Mouse (Mus musculus): ENCODE measurements around the gene Elavl3.

Gene Elavl3

GRCm38 (mm10) chr9:22003163-22003554, 48.7 kb downstream of the Elavl3 start:
- no peak for DNase-seq (ENCODE audit: low spot score)

- peak; percentile 100 for DNase-seq (ENCODE audit: low spot score)
Measured at GRCm38 (mm10) chr9:22002194-22003162, 49.3 kb downstream of the Elavl3 start, which contains the start of the genes Ccdc151 and Prkcsh. Gene Ccdc151 (minus strand): TSS chr9:22002634. Gene Prkcsh (plus strand): TSS chr9:22002806.

DNA sequence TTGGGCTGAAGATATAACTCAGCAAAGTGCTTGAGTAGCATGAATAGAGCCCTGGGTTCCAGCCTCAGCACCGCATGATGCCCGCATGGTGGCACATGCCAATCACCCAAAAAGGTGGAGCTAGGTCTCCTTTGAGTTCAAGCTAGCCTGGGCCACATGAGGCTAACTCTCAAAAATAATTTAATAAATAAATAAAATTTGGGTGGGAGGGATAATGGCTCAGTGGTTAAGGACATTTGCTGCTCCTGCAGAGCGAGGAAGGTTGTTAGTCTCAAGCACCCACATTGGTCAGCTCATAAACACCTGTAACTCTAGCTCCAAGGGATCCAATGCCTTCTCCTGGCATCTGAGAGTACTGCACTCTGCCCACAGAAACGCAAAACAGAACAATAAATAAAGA, 50.2 kb downstream of the Elavl3 start:
- DNase-seq (ENCODE audit: low spot score): no peak

GRCm38 (mm10) chr9:22000296-22000695, 51.5 kb downstream of the Elavl3 start:
- DNase-seq (ENCODE audit: low spot score): no peak

- no peak for DNase-seq (ENCODE audit: low spot score)
Measured at GRCm38 (mm10) chr9:21996178-21996867, 55.5 kb downstream of the Elavl3 start.

DNA sequence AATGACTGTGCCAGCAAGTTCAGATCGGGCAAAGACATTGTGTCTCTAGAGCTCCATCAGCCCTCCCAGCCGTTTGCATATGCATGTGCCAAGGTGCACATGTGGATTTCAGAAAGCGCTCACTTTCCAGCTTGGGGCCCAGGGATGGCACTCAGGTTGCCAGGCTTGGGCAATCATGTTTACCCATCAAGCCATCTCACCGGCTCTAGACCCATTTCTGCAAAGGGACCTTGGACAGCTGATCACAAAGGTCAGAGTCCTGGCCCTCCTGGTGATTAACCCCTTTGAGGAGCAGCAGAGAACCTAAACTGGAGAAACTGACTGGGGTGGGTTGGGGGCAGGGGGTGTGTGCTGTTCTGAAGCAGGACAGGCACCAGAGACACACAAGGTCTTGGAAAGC, 59.6 kb downstream of the Elavl3 start:
- no peak for DNase-seq (ENCODE audit: low spot score)

DNA sequence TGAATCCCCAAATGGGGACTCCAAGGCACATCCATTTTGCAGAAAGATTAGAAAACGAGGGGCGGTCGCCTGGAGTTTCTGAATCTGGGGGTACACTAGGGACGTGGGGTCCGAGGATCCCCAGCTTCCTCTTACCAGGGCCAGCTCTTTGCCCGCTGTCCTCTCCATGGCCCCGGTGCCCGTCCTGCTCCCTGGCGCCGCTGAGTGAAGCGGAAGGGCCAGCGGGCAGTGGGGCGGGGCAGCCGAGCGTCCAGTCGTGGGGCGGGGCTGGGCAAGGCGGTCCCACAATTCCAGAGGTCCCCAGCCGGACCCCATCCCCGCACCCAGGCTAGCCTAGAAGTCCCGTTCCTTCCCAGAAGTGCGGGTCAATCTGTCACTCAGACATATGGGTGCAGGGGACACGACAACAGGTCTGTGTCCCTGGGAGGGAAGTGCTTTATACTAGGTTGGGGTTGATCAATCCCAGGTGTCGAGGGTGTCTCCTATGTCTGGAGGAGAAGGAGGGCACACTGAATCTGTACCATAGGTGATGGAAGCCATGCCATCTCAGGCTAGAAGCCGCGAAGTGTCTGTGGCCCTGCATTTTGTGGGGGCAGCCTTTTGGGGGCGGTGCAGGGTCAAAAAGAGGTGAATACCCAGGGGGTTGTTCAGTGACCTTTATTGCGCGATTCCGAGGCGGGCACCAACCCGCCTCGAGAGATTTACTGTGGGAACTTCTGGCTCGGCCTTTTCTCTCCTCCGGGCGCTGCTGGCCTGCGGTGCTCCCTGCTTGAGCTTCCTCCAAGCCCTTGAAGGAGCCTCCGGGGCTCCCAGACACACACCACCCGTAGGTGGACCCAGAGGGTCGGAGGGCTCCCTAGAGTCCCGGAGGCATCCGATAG, 62.4 kb downstream of the Elavl3 start, which contains the start of gene Rgl3:
TSS of gene Rgl3 (minus strand) at position 217 of the 881 bp plus-strand sequence.
- DNase-seq (ENCODE audit: low spot score): no peak

DNA sequence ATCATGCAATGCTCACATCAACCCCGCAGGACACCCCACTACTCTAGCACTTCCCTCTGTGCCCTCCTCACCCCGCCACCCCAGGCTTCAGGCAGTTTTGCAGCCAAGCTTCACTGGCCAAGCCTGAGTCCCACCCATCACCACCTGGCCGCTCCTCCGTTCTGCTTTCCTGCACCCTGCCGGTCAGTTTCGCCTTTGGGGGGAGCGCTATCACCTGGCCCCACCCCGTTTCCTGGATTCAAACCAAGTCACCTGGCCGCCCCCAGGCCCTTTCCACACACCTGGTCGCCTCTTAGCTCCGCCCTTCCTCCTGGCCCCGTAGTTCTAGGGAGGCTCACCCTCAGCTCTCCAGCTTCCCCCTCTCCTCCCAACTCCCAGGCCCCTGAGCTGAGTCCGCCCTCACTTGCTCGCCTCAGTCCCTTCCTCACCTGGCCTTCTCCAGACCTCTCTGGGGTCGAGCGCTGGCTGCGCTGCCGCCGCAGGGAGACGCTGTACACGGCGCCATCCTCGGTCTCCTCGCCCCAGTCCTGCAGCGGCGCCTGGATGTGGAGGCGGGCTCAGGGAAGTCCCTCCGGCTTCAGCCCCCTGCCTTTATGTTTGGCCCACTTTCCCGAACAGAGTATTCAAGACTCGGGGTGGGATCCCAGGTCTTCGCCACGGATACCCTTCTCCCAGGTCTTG, 63.3 kb downstream of the Elavl3 start:
- DNase-seq (ENCODE audit: low spot score): no peak

GRCm38 (mm10) chr9:21987592-21988342, 64.1 kb downstream of the Elavl3 start:
- no peak for DNase-seq (ENCODE audit: low spot score)

DNA sequence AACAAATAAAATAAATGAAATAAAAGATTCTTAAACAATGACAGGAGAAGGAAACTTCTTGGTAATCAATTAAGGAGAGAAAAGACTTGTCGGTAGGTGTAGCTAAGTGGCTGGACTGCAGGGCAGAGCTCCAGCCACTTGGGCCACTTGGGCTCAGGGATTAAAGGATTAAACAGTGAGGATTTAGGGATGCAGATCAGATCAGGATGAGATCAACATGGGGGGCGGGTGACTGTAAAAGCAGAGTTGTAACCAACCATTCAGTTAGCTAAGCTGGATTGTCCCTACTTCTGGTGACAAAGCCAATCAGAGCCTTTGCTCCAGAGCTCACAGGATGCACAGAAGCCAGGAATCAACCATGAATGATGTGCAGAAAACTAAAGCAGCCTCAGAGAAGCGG, 67.9 kb downstream of the Elavl3 start:
- no peak for DNase-seq (ENCODE audit: low spot score)

- DNase-seq (ENCODE audit: low spot score): no peak
Measured at GRCm38 (mm10) chr9:21978398-21979128, 73.3 kb downstream of the Elavl3 start.

GRCm38 (mm10) chr9:21977972-21978371, 73.9 kb downstream of the Elavl3 start:
- no peak for DNase-seq (ENCODE audit: low spot score)

DNA sequence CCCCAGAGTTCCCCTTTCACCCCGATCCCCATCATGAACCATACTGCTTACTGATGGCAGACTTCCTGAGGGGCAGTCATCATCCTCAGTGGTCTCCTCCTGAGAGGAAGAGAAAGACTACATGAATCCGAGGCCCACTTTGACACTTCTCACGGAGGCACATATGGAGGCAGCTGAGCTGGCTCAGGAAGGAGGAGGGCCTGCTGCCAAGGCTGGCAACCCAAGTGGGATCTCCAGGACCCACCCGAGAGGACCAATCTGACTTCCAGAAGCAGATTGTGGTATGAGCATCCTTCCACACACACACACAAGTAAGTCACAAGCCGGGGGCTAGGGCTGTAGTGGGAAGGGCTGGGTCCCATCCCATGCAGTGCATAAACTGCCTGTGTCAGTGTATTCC, 74.5 kb downstream of the Elavl3 start:
- no peak for DNase-seq (ENCODE audit: low spot score)

GRCm38 (mm10) chr9:21976626-21977175, 75.1 kb downstream of the Elavl3 start:
- no peak for DNase-seq (ENCODE audit: low spot score)

GRCm38 (mm10) chr9:21969304-21969703, 82.5 kb downstream of the Elavl3 start:
- no peak for DNase-seq (ENCODE audit: low spot score)

DNA sequence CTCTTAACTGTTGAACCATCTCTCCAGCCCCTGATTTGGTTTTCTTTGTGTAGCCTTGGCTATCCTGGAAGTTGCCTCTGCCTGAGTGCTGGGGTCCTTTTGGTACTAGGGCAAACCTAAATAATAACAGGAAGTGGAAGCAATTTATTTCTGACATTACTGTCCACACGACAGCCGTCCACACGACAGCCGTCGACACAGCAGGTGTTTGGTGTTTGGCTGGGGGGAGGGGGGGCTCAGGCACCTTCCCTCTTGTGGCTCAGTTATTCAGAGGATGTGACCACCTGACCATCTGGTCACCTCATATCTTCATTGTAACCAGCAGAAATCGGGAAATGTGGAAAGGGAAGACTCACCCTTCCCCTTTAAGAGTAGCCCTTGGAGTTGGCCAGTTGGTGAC, 82.9 kb downstream of the Elavl3 start:
- DNase-seq (ENCODE audit: low spot score): no peak

Data from testis, postnatal 14 days (tissue).